Mouse (Mus musculus) thymus, postnatal 25 days (tissue): ENCODE results near the gene Ccdc126.
"Not testable (repeated sequence)": the region's sequence is repeated elsewhere in the genome, so short reads cannot be mapped to it uniquely, and the experiment has no call there.

Source experiments
- DNase-seq: peaks from one replicate; pipeline ENCODE4 v3.0.0; 2022

Ccdc126 gene

DNA sequence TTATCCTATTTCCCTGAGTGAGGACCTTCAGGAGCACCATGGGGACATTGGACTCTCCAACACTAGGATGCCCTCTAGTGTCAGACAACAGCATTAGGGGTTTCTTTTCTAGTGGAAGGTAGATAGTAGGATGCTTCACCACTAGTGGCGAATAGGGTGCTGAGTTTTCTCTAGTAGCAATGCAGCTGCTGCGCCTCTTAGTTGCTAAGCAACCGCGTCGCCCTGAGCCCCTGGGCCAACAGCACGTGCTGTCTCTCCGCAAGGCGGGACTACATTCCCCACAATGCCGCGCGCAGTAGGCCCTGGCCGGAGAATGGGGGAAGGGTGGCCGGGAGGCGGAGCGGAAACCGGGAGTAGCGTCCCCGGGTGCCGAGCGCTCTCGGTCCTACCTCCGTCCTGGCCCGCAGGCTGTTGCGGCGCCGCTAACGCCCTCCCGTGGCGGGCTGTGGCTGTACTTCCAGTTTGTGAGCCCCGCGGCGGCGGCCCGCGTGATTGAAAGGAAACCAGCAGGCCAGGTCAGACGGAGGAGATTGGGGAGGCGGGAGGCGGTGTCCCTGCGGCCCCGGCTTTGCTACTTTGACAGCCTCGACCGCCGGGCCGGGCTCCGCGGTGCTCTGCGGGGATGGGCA is at the start of gene Ccdc126:
Gene Ccdc126 (plus strand): TSS at position 309 of the 629 bp plus-strand sequence.
- peak; percentile 99 for DNase-seq

DNA sequence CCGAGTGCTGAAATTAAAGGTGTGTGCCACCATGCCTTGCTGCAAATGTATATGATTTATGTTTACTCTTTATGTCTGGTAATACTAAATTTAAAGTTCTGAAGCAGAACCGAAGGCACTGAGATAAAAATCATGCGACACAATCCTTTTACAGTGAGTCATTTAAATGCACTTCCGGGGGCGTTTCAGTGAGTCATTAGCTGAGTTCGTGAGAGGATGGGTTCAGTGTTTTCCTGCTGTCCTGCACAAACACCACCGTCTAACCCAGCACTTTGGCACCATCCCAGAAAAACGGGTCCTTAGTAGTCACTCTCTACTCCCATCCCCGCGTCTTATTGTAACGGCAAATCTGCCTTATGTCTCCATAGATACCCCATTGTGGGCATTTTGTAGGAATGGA is 49.2 kb upstream of the Ccdc126 start:
- DNase-seq, result no peak

DNA sequence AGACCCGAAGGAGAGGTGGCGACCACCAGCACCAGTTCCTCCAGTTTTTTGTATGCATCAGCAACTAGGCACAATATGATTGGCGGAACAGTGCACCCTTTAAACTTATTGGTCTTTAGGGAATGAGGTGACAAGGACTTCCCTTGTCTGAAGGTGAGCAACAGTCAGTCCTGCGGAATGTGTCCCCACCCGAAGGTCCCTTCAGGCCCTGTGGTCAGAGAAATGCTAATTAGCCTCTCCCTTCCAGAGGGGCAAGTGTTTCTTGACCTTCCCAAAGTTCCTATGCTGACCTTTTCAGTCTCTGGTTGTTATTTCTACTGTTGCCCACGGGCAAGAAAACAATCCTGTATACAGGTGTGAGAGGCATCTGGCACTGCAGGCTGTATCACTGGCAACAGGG is 47.3 kb upstream of the Ccdc126 start:
- no peak for DNase-seq

DNA sequence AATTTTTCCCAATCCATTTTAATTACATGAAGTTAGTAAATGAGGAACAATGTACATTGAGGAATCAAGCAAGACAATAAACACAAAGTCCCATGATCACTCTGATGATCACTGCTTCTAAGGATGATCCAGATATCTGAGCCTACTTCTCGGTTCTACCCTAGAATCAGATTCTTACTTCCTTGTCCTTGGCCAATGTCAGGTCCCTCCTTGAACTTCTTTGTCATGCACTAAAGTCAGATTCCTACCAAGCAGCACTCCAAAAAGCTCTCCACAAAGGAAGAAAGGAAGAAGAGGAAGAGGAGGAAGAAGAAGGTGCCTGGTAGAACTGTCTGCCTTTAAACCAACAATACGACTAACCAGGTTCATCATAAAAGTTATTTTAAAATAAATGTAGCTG is 46.2 kb upstream of the Ccdc126 start:
- DNase-seq, result no peak

DNA sequence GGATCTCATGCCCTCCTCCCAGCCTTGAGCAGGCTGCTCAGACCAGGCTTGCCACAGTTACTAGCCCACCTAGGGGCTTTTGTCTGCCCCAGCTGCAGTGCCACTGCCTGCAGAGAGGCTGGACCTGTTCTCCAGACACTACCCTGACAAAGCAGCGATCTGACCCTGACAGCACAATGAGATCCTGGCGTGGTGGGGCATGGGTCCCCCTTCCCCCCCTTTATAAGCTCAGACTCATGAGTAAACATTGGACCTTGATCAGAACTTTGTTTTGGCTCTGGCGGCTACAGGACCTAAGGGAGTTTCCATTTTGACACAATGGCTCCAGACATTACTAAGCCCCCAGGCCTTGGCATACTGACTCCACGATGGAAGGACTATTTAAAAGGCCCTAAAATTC is 45.1 kb upstream of the Ccdc126 start:
- DNase-seq, result no peak

DNA sequence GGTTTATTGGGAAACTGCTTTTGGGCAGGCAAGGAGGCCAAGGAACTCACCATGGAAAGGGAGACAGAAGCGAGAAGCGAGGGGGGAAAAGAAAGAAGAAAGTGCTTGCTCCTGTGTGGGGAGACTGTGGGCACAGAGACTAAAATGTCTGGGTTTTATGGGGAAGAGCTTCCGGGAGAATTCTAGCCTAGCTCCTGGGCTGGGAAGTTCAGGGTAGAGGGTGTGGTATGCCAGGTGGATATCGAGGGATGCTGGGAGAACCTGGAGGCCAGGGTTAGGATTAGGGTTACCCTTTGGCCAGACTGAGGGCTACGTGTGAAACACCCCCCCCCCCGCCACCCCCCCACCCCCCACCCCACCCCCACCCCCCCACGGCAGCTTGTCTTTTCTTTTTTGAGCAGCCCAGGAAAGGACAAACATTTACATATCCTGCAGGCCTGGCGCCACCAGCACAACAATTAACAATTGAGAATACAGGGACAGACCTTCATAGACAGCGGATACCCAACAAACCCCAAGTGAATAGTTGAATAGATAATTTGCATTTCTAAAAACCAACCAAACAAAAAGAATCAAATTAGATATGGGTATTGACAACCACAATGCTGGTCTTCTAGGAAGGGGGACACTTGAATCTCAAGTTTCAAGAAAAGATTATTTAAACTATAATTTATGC is 44.5 kb upstream of the Ccdc126 start:
- DNase-seq, result no peak

DNA sequence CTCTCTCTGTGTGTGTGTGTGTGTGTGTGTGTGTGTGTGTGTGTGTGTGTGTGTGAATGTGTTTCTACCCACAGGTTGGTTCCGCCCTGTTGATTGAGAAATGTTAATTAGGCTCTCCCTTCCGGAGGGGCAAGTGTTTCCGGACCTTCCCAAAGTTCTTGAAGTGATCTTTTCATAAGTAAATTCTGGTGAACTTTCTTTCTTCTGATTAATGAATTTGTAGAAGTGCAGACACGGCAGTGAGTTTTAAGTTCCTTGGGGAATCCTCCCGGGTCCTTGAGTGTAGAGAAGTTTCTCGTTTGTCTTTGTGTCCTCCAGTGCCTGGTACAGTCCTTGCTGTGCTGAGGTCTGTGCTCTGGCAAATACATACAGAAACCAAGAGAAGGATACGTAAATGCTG is 43.8 kb upstream of the Ccdc126 start:
- no peak for DNase-seq

DNA sequence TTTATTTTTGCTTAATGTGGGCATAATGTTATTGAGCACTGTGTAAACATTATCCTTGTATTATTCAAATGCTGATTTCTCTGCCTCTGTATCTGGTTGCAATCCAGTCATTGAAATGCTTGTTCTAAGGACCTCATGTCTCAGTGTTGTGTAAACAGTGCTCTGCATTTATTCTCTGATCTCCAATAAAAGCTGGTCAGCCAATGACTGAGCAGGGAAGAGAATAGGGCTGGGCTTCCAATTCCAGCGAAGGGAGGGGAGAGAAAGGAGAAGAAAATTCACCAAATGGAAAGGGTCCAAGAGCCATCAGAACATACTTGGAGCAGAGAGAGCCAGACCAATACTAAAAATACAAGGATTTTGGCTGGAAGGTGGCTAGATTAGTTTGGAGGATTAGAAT is 38.1 kb upstream of the Ccdc126 start:
- no peak for DNase-seq

DNA sequence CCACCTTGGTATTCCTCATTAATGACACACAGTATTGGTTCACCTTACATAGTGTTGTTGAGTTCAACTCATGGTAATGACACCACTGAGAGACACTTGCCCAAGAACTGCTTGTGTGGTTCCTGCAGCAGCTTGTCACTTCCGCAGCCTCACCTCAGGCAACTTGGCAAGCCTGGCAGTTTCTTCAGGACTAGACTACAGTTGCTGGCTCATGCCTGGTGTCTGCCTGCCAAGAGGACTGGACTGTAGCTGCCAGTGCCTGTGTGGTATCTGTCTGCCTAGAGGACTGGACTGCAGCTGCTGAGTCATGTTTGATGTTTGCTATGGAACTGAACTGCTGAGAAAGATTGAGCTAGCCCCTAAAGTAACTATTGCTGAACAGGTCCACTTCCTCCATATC is 37.0 kb upstream of the Ccdc126 start:
- no peak for DNase-seq

DNA sequence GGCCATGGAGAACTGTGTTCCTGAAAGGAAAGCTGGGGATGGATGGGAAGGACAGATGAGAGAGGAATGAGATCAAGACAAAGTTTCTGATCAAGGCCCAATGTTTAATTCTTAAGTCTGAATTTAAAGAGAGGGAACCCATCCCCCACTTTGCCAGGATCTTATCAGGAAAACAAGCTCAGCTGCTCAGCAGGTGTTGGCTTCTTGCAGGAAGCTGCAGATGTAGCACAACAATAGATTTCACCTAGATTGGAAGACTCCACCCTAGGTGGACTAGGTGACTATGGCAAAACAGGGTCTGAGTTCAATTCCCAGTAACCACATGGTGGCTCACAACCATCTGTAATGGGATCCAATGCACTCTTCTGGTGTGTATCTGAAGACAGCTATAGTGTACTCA is 20.8 kb upstream of the Ccdc126 start:
- DNase-seq, result no peak

DNA sequence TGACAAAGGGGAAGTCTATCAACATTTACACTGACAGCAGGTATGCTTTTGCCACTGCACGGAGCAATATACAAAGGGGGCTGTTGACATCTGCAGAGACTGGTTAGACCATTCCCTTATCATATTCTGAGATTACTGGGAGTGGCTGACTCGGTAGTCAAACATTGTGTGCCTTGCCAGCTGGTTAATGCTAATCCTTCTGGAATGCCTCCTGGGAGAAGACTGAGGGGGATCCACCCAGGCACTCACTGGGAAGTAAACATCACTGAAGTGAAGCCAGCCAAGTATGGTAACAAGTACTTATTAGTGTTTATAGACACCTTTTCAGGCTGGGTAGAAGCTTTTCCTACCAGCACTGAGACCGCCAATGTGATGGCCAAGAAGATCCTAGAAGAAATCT is 4.3 kb upstream of the Ccdc126 start:
- not testable (repeated sequence) for DNase-seq

DNA sequence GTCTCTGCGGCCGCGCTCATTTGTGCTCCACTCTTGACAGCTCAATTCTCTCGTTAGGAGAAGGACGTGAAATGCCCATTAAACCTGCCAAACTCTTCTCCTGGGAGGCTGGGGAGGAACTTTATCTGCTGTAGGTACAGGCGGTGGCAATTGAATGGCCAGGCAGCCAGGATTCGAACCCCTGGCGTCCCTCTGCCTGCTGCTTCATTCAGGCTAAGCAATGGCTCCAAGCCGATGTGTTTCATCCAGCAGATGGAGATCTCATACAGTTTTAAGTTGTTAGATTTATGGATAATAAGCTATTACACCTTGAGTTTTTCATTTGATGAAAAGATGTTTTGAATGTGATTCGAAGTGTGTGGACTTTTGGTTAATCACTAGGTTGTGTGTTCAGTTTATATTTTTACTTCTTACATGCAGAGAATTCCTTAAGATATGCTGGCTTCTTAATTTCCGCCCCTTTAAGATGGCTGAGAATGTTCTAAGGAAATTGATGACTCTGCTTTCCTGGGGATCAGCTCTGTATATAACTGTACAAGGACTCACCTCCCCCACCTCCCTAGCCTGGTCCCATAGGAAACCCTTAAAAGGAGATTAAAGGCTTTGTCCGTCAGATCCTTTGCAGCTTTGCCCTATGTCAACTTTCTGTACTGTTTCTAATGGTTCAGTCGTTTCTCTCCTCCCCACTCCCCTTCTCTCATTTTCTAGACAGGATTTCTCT is 681 bp downstream of the Ccdc126 start:
- DNase-seq, result no peak

DNA sequence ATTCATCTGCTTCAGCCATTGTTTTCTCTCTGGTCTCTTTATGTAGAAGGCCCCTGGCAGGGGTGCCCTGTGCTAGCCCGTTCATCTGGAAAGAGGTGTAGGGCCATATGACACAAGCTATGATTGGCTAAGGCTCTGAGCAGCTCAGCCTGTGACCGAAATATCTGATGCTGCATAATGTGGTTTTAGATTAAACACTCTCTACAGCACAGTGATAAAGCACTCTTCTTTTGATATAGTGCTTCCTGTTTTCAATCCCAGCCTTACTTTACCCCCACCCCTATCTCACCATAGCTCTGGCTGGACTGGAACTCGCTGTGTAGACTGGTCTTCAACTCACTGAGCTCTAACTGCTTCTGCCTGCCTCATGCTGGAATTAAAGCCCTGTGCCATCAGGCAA is 2.3 kb downstream of the Ccdc126 start:
- no peak for DNase-seq

DNA sequence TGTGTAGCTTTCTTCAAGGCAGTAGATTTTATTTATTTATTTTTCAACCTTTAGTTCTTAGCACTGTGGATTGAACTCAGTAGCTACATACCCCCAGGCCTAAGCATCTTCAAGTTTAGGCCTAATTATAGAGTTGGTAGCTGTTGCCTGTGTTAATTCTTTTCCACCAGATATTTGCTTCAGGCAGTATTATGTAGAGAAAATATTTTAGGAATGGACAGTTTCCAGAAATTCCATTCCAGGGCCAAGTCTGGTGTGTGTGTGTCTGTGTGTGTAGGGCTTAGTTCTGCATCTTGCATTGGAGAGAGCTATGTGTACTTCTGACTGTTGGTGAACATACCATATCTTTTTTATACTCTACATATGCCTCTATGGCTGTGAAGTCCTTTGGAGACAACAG is 3.0 kb downstream of the Ccdc126 start:
- DNase-seq, result no peak

DNA sequence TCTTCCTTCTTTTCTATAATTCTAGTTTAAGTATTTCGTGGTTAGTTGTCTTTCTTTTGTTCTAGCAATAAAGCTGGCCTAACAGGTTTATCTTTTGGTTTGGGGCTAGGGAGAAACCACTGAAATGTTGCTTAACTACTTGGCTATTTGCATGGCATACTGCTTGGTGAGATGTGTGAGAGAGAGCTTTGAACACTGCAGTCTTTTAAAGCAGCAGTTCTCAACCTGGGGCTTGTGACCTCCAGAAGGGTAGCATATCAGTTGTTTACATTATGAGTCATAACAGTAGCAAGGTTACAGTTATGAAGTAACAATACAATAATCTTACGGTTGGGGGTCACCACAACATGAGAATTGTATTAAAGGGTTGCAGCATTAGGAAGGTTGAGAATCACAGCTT is 3.9 kb downstream of the Ccdc126 start:
- DNase-seq, result no peak

DNA sequence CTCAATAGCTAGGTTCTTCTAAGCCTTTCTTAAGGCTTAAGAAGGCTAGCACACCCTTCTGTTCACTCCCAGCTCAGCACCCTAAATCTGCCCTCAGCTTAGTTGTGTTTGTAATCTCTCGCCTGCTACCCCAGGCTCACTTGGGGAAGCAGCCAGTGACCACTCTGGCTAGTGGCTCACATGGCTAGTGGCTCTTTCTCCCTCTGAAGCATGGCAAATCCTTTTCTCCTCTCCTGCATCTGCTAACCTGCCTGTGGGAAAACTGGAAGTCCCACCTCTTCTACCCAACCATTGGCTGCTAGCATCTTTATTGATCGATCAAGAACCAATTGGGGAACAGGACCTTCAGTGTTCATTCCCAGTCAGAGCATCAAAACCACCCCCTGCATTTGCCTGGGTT is 5.5 kb downstream of the Ccdc126 start:
- no peak for DNase-seq

DNA sequence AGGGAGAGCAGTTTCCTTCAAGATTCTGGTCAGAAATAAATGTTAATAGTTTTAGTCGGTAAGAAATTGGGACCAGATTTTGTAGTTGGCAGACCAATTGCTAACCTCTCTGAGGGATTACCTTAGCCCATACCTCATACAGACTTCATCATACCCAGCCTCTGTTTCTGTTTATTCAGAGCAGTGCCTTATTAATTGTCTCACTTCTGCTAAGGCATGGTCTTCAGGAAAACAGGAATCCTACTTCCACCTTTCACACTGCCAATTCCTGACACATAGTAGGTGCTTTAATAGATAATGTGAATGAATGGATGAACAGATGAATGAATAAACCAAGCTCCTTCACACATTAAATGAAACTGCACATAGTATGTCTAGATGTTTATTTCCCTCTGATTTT is 6.2 kb downstream of the Ccdc126 start:
- no peak for DNase-seq

DNA sequence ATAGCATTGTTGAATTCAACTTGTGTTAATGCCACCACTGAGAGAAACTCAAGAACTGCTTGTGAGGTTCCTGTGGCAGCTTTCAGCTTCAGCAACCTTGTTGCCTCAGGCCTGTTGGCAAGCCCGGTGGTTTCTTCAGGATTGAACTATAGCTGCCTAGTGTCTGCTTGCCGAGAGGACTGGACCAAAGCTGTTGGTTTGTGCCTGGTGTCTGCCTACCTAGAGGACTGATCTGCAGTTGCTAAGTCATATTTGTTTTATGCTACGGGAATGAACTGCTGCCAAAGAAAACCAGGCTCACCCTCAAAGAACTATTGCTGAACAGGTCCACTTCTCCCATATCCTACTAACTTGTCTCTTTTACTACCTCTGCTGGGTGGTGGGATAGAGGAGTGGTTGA is 7.8 kb downstream of the Ccdc126 start:
- no peak for DNase-seq

DNA sequence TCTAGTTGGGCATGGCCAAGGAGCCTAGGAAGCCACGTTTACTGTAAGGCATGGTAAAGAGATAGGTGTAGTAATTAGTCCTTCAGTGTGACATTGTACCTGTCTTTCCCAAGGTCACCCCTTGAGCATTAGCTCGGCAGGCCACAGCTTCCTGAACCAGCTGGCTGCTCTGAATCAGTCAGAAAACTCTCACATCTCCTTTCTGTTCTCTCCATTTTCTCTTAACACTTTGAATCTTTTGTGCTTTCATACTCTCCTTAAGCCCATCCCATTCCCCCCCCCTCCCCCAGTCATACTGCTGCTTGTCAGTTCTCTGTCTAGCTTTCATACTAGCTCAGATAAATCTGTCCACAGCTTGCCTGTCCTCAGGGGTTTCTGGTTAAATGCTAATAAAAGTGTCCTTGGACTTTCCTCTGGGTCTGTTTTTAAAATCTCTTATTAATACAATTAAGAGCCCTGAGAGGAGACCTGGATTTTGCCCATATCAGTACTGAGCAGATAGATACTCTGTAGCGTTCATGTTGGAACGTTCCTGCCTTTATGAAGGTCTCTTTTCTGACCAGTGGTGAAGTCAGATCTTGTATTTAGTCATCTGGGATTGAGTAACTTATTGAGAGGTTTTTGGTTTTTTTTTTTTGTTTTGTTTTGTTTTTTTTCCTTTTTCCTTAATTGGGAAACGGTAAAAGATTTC is 12.4 kb downstream of the Ccdc126 start:
- no peak for DNase-seq

DNA sequence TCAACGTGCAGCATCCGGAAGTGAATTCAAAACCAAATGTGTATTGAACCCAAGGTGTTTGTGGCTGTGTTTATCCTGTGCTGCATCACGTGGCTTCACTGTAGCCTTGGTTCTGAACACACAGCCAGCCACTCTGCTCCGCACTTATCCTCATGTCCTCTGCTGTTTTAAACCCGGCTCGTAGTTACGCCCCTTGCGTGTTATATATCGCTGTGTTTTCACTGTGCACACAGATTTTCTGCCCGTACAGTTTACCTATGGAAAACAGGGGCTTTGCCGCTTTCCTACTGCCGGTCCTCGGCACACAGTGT is 12.9 kb downstream of the Ccdc126 start:
- DNase-seq, result no peak

DNA sequence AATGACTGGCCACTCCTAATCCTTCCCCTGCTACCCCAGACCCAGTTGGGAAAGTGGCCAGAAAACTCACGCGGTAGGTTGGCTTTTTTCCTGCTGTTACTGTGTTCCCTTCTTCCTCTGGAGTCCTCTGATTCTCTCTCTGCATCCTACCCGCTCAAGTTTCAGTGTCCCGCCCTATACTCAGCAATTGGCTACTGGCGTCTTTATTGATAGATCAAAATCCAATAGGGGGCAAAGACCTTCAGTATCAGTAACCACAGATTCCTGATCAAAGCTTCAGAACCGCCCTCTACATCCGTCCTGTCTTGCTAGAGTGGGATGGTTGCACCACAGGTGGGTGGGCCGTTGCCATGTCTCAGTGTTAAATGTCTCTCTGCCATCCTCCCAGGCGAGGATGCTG is 19.5 kb downstream of the Ccdc126 start:
- DNase-seq, result no peak

DNA sequence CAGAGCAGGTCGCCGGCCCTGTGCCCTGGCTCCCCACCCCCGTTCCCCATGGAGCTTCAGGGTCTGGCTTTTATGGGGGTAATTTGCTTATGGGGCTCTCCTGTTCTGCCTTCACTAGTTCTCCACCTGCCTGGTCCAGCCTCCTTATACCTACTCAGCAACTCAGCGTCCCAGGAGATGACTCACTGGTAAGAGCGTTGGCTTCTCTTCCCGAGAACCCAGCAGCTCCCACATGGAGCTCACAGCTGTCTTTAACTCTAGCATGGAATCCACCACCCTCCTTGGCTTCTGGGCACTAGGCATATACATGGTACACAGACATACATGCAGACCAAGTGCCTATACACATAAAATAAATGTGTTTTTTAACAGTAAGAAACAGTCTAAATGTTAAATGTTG is 20.1 kb downstream of the Ccdc126 start:
- DNase-seq, result no peak

DNA sequence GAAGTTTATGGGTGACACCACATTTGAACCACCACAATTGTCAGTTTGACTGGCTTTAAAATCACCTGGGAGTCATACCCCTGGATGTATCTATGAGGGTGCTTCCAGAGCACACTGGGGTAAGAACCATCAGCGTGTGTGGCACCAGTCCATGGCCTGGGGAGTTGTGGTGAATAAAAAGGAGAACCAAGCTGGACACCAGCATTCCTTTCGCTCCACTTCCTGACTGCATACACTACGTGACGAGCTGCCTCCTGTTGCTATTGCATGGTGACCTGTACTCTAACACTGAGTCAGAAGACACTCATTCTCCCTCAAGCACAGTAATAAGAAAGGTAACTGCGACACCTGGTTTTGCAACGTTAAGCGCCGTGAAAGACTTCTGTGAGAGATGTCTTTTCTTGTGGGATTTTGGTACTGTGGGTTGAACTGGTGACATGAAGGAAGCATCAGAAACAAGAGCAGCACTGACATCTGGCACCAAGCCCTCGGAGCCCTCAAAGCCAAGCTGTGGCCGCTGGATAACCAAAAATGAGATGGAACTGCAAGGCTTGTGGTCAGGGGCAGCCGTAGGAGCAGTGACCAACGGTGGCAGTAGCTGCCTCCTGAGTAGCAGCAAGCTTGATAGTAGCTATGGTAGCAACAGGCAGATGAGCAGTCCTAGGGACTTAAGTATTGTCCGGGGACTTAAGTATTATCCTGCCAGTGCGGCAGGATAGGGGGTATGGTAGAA is 24.8 kb downstream of the Ccdc126 start:
- DNase-seq, result no peak
